Mouse (Mus musculus) right cerebral cortex, postnatal 14 days (tissue): ENCODE measurements around the gene Cpne2.

Source experiments
- DNase-seq: peaks from one replicate; pipeline ENCODE4 v3.0.0; 2022

Gene Cpne2

GRCm38 (mm10) chr8:94540025-94540424 is 7.2 kb downstream of the Cpne2 start:
- no peak for DNase-seq

DNA sequence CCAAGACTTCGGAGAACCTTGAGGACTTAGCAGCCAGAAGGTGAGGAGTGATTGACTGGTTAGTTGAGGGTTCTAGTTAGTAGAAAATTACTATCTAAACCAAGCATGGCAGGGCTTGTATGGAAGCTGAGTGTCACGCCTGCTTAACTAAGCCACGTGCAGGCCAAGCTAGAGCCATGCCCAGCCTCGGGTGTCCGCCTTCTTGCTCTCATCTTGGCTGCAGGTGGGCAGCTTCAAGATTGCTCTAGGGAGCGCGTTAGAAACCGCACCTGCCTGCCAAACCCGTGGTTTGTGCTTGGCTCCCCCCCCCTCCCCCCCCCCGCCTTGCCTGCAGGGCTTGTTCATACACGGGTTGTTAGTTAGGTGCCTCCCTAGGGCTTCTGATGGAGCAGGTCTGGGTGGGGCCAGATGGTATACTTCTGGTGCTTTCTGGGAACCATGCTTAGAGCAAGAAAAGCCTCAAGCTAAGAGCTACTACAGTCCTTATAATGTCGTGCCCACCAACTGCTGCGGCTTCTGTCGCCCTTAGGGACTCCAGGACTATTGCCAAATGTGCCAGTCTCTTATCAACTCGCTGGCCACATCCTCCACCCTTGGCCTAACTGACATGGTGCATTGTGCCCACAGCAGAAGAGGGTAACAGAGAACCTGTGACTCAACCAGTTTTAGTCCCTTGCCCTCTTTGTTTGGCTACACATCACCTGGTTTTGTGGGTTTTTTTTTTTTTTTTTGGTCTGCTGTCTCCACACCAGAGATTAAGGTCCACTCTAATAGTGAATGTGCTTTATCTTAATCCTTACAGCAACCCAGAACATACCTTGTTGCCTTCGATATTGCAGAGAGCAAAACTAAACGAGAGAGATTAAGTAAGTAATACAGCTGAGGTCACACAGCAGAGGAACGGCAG is 8.4 kb downstream of the Cpne2 start:
- no peak for DNase-seq

GRCm38 (mm10) chr8:94543981-94544380 is 11.2 kb downstream of the Cpne2 start:
- no peak for DNase-seq

- DNase-seq = no peak
Observed at GRCm38 (mm10) chr8:94549041-94549440, 16.3 kb downstream of the Cpne2 start.

GRCm38 (mm10) chr8:94549482-94549881 is 16.7 kb downstream of the Cpne2 start:
- DNase-seq = no peak

- no peak for DNase-seq
Observed at GRCm38 (mm10) chr8:94549998-94550397, 17.2 kb downstream of the Cpne2 start.

DNA sequence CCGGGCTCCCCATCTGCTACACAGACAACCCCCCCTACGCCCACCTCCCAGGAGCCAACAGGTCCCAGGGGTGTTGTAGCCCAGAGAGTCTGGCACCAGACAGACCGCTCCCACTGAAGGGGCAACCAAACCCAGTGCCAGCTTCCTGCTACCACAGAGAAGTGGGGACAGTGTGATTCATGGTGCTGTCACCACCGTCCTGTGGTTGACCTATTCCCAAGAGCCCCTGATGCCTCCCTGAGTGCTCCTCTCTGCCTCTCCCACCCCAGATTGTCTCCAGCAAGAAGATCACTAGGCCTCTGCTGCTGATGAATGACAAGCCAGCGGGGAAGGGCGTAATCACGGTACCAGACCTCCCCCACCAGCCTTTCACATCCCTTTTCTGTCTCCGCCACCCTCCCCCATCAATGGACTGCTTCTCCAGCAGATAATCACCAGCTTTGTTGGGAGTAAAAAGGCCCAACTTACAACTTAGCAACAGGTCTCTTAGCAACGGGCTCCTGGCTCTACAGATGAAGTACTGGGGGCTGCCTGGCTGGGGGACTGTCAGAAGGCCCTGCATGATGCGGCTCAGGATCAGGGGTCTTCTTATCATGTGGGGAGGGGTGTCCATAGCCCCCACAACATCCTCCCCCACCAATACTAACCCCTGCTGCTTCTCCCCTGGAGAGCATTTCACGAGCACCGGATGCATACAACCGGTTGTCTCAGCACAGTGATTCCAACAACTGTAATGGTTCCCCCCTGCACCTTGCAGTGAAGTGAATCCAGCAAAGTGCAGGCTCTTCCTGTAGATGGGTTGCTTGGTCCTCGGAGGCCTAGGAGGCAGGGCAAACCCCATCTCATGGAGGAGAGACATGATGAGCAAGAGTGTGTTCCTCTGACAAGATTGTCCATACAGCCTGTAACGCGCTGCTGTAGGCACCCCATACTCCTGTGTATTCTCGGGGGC is 19.0 kb downstream of the Cpne2 start:
- DNase-seq = peak; percentile 72

DNA sequence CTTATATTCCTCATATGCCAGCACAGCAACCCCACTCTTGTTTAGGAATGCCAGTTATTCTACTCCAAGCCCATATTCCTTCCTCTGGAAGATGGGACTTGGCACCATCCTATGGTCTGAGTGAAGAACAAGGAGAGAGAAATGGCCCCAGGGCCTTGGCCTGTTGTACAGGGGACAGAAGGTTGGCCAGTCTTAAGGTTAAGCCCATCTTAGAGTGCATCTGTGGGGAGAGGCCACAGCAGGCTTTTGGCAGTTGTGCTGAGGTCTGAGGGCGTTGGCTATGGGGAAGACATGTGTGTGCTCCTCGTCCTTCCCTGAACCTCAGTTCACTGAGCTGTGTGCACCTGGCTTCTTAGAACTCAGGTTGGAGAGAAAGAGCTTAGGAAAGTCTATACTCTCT is 19.9 kb downstream of the Cpne2 start:
- no peak for DNase-seq

DNA sequence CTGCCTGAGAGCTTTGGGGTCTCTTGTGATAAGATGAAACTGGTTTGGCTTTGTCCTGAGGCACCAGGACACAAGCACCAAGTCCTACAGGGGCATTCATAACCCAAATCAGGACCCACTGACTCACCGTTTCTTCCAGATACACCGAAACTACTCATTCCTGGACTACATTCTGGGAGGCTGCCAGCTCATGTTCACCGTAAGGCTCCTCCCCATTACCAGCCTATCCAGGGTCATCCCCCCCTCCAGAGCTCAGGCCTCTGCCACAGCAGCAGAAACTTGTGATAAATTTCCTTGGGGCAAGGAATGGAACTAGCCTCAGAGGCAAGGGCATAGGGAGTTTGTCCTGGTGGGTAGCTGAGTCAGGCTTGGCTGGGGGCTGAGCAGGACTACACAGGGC is 24.5 kb downstream of the Cpne2 start:
- DNase-seq = no peak

GRCm38 (mm10) chr8:94561256-94561655 is 28.5 kb downstream of the Cpne2 start:
- no peak for DNase-seq

DNA sequence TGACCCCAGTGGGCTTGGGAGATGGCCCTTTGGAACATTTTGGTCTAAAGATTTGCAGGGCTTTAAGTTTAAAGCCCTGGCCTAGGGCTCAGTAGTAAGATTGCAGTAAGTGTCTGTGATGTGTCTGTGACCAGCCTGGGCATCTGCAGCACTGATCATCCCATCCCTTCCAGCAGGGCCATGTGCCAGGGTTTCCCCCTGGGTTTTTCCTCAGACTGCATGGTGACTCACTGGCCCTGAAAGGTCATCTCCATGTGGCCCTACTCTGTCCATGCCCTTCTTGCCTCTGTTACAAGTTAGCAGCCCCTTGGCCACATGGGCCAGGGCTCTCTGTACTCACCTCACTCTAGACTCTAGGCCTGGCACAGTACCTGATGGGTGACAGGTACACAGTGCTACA is 31.6 kb downstream of the Cpne2 start:
- DNase-seq = no peak

- DNase-seq = no peak
Observed at GRCm38 (mm10) chr8:94566033-94566432, 33.2 kb downstream of the Cpne2 start.

DNA sequence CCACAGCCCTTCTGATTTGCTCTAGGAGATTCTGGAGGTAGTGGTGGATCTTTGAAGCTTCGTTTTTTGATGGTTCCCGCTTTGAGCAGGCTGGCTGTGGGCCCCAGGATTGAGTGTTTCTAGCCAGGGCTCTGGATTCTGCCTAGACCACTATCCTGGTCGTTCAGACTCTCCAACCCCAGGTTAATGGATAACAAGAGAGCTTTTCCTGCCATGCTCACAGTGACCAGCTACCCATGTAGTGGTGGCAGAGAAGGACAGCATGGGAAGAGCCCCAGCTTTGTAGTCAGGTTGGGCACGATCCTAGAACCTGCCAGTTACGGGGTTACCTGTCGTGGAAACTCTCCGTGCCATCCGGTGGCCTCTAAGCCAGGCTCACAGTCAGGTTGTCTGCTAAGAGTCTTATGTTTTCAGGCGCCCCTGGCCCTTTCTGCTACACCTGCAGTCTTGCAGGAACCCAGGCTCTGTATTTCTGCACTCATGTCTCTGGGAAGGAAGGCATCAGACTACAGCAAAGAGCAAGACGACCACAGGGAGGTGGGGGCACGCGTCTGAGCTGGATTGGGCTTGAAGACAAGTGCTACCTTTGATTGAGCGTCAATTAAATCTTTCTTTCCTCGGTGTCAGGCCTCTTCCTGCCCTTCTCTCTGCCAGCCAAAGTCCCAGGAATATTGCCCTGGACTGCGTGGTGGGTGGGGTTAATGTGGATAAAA is 33.8 kb downstream of the Cpne2 start:
- DNase-seq = no peak

DNA sequence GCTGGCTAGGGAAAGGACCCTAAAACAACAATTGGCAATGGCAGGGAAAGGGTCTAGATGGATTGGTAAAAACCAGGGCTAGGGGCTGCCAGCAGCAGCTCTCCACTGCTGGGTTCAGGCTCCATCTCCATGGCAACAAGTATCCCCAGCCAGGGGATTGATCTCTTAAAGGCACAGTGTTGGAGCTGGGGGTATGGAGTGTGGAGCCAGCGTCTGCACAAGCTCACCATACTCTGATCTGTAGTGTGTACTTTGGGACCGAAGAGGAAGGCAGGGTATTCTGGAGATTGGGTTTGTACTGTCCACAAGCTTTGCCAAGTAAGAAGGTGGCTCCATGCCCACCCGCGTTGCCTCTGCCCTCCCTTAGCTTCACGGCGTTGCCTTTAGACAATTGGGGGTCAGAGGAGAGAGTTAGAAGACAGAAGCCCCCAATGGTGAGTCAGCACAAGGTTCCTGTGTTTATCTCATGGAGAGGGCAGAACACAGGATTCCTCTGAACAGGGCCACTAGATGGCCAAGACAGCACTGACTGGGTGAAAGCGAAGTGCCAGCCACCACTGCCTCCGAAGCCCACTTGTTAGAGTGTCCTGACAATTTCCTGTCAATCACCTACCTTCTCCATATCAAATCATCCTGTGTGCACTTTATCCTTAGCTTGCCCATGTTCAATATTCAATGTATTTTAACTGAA is 34.5 kb downstream of the Cpne2 start:
- no peak for DNase-seq

DNA sequence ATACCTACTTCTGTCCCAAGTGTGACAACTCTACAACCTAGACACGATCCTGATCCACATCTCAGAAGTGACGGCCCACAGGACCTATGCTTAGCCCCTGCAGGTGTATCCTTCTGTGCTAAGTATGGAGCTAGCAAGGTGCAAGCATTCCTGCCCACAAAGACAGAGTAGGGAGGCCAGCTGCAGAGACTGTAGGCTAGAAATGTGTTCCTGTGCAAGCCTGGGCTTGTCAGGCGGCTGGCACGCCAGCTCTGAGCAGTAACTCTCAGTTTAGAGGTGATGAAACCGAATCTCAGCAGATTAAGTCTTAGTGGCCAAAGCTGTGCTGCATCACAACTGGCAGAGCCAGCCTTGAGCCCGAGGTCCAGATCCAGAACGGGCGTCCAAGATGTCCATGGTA is 35.3 kb downstream of the Cpne2 start:
- no peak for DNase-seq

DNA sequence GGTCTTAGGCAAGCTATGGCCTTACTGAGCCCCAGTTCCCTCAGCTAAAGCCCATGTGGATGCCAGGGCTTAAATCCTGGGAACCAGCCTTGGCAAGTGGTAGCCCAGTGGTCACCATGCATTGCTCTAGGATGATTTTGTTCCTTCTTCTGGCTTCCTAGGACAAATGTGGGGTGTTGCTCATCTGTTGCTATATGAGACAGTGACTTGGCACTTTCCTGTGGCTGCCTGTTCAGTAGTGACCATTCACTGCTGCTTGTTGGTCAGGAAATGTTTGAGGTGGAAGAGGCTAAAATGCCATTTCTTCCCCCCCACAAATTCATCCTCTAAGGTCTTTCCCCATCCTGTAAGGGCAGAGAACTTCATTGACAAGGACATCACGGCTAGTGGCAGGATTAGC is 36.6 kb downstream of the Cpne2 start:
- no peak for DNase-seq

- no peak for DNase-seq
Observed at GRCm38 (mm10) chr8:94571896-94572295, 39.1 kb downstream of the Cpne2 start.

DNA sequence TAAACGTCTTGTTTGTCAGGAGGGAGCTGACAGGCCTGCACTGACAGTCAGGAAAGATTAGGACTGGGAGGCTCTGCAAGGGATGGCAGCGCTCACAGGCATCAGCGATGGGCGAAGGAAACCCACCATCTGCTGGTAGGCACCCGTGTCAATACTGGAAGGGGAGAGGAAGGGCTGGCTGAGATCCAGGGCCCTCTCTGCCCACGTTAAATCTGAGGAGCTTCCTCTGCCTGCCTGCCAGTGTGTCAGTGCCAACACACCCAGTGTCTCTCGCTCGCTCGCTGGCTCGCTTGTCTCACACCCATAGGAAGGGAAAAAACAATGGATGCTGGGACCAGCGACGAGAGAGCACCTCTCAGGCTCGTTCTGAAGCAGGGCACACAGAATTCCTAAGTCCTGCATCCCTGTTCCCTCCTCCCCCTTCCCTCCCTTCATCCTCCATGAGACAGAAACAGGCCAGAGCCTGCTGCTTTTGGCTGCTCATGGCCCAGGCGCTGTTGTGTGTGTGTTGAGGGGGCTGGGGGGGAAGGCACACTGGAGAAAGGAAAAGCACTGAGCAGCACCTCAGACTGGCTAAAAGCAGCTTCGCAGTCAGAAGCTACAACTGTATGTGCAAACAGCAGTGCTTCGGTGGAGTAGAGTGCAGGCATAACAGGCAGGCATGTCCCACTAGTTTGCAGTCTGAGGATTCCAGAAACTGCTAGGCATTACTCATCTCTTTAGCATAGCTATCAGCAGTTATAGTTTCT is 41.5 kb downstream of the Cpne2 start:
- peak; percentile 81 for DNase-seq

- no peak for DNase-seq
Observed at GRCm38 (mm10) chr8:94575148-94575547, 42.4 kb downstream of the Cpne2 start.

GRCm38 (mm10) chr8:94581820-94582483 is 49.2 kb downstream of the Cpne2 start:
- no peak for DNase-seq

DNA sequence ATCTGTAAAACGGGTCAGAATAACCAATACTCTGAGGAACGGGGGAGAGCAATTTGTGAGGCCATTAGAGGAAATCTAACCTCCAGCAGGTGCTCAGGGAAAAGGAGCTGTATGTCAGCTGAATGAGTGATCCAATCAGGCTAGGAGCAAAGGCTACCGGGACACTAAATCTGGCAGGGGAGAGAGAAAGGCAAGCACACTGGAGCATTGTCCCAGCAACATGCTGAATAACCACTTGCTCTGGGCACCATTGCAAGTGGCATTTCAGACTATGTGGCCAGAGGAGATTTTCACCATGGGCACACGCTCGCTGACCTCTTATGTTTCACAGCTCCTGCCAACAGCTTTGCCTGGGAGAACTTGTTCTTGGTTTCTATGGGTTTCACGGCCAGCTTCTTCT is 49.8 kb downstream of the Cpne2 start:
- DNase-seq = no peak
